In the genomic region with DNA sequence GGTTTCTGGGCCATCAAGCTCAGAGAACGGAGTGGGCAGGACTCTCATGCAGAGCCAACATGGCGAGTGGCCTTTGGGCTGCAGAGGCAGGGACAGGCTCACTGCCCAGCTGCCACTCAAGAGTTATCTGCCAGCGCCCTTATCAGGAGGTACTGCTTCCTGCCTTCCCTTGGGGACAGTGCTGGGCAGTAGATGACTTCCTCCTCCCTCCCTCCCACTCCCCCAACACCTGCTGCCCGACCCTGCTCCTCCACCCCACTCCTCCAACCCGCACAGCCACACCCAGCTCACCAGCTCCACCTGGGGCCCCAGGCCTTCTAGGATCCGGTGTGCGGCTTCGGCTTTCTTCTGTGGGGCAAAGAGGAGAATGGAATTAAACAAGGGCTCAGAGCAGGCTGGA, we compare ENCODE assay signal across 9 mouse cellular contexts.
DNase-seq lines count a peak whose midpoint lies in the region; ATAC-seq lines count a peak whose summit lies in the region.
"Had no signal": no experiment of that assay in that cellular context is flagged by ENCODE, and none has a peak within 500 bp of the region (broad histone marks: within the 10 kb centered on the region; RNA-seq: fewer than 3 reads in every experiment).

No protein-coding gene starts in this region.

- no peak for DNase-seq in heart, embryonic 10.5 days (ENCODE audit: low spot score)
- DNase-seq in heart, postnatal 10 days, result no peak
- DNase-seq in thymus, postnatal 4 days, result peak; percentile 47
- DNase-seq in thymus, postnatal 10 days (ENCODE audit: low spot score in 2 of 2), result no peak
- no peak for DNase-seq in midbrain, embryonic 10.5 days (ENCODE audit: low spot score)
- no peak for DNase-seq in left cerebral cortex, adult 11 months (ENCODE audit: low spot score)
- DNase-seq in testis, postnatal 14 days (ENCODE audit: low spot score), result no peak

- H3K4me3 ChIP-seq in heart, embryonic 10.5 days, result no peak overlapping the region
- H3K4me3 ChIP-seq in midbrain, embryonic 10.5 days, result no peak overlapping the region

- ATAC-seq in inflammation-experienced regulatory T-cells, adult 6 months, result no peak

- peak overlapping the region; percentile 52 for H3K27ac ChIP-seq in heart, embryonic 10.5 days
- H3K27ac ChIP-seq in midbrain, embryonic 10.5 days (replicated peaks), result 0 out of 2 replicates have a peak overlapping the region, but pooled peaks have one; percentile 43
- H3K27ac ChIP-seq: kidney, postnatal 0 days had no signal

- H3K27me3 ChIP-seq in heart, embryonic 10.5 days (ENCODE audit: insufficient read depth, poor library complexity, severe bottlenecking), result no peaks in the 10 kb centered on the region
- H3K27me3 ChIP-seq in midbrain, embryonic 10.5 days (ENCODE audit: low read depth, poor library complexity, severe bottlenecking), result no peaks in the 10 kb centered on the region

- H3K9me3 ChIP-seq in heart, embryonic 10.5 days, result no peaks in the 10 kb centered on the region
- H3K9me3 ChIP-seq in midbrain, embryonic 10.5 days (replicated peaks), result no peaks in the 10 kb centered on the region

- H3K36me3 ChIP-seq in heart, embryonic 10.5 days, result peaks cover 86% of the 10 kb centered on the region
- H3K36me3 ChIP-seq in midbrain, embryonic 10.5 days, result peaks cover 99% of the 10 kb centered on the region

- H3K4me1 ChIP-seq in heart, embryonic 10.5 days, result peaks cover 65% of the 10 kb centered on the region
- H3K4me1 ChIP-seq in midbrain, embryonic 10.5 days, result peaks cover 41% of the 10 kb centered on the region

- intact Hi-C loops in heart, postnatal 10 days (cut with DNase I), result loop anchor here (10.0 kb wide), 1 partner anchor 158 kb away; no protein-coding TSS in a partner anchor

- WGBS in heart, embryonic 10.5 days, result 51% methylated on average over 8 of the region's 8 CpGs
- 76% methylated on average over 8 of the region's 8 CpGs for WGBS in midbrain, embryonic 10.5 days
